Mouse (Mus musculus) heart, embryonic 12.5 days (tissue): ENCODE results near the gene Edil3. TPM values are rescaled to one million over a fixed set of nuclear protein-coding genes. Genes with fewer than 3 reads are reported as not detected.

Source experiments
- ATAC-seq: fragments of 200-750 bp; cut with Nextera tagmentation; 2 replicates; pipeline ENCODE4 v1.8.0; 2017; ENCODE audit warnings: moderate TSS enrichment, moderate library complexity; ENCODE audit not compliant: insufficient number of reproducible peaks, low FRiP score
- H3K27ac ChIP-seq: fragments of 300-500 bp; sonication (generic); 2 replicates; pipeline ENCODE4 v1.5.1; 2016; ENCODE audit warnings: mild to moderate bottlenecking, moderate library complexity; ENCODE audit not compliant: poor library complexity, severe bottlenecking
- H3K27me3 ChIP-seq: fragments of 300-500 bp; sonication (generic); replicated peaks from 2 replicates; pipeline ENCODE4 v1.6.1; 2016; ENCODE audit warnings: mild to moderate bottlenecking, moderate library complexity
- H3K36me3 ChIP-seq: fragments of 300-500 bp; sonication (generic); 2 replicates; pipeline ENCODE4 v1.6.1; 2016; ENCODE audit warnings: mild to moderate bottlenecking, moderate library complexity
- H3K4me1 ChIP-seq: fragments of 300-500 bp; sonication (generic); replicated peaks from 2 replicates; pipeline ENCODE4 v1.6.1; 2016; ENCODE audit warnings: mild to moderate bottlenecking
- H3K4me2 ChIP-seq: fragments of 300-500 bp; sonication (generic); 2 replicates; pipeline ENCODE4 v1.6.1; 2016; ENCODE audit warnings: mild to moderate bottlenecking, moderate library complexity
- H3K4me3 ChIP-seq: fragments of 300-500 bp; sonication (generic); 2 replicates; pipeline ENCODE4 v1.5.1; 2016; ENCODE audit warnings: mild to moderate bottlenecking
- H3K9ac ChIP-seq: fragments of 300-500 bp; sonication (generic); 2 replicates; pipeline ENCODE4 v1.6.1; 2016; ENCODE audit warnings: mild to moderate bottlenecking, moderate library complexity
- H3K9me3 ChIP-seq: fragments of 300-500 bp; sonication (generic); replicated peaks from 2 replicates; pipeline ENCODE4 v1.6.1; 2016; ENCODE audit warnings: mild to moderate bottlenecking, moderate library complexity
- WGBS: fragments of 180-500 bp; shearing (Covaris S2); methylation state at CpG from one replicate; pipeline ENCODE4 v1.1.7; 2016; 5-methylcytosine and 5-hydroxymethylcytosine counted together
- polyA plus RNA-seq: library from polyadenylated mRNA; unstranded; fragments of >200 nt; fragmentation: Nextera tagmentation; extraction: Ambion mirVana; gene quantifications from 2 replicates; pipeline ENCODE4 v1.2.1, GENCODE M21; 2016

Gene Edil3
- polyA plus RNA-seq, 1 experiment from 2014 or later, result 15.6 TPM

GRCm38 (mm10) chr13:88824441-88824840 is 3.2 kb downstream of the Edil3 start:
- no peak for ATAC-seq
- Histone ChIP-seq H3K9me3 (no peaks in the 10 kb centered on the region), H3K36me3 (no peaks in the 10 kb centered on the region), H3K9ac (no peak overlapping the region), H3K4me1 (peaks cover 11% of the 10 kb centered on the region), H3K4me3 (no peak overlapping the region), H3K27ac (no peak overlapping the region), H3K4me2 (peak overlapping the region; percentile 94; the same call in 1 of the 2 replicates), H3K27me3 (no peaks in the 10 kb centered on the region)
- WGBS, result 30% methylated on average over 4 of the region's 4 CpGs

- Histone ChIP-seq H3K27me3 (no peaks in the 10 kb centered on the region), H3K4me3 (peak overlapping the region; percentile 42), H3K4me2 (peak overlapping the region; percentile 66), H3K4me1 (no peaks in the 10 kb centered on the region; the same call in 1 of the 2 replicates), H3K9me3 (no peaks in the 10 kb centered on the region), H3K36me3 (no peaks in the 10 kb centered on the region), H3K27ac (peak overlapping the region; percentile 56), H3K9ac (no peak overlapping the region)
- 11% methylated on average over 10 of the region's 10 CpGs for WGBS
- peak; percentile 48 for ATAC-seq
Observed at GRCm38 (mm10) chr13:88828362-88828761, 7.1 kb downstream of the Edil3 start.

- 59% methylated on average over 1 of the region's 1 CpGs for WGBS
- Histone ChIP-seq H3K9me3 (no peaks in the 10 kb centered on the region), H3K4me3 (no peak overlapping the region), H3K27ac (no peak overlapping the region), H3K27me3 (no peaks in the 10 kb centered on the region), H3K9ac (no peak overlapping the region), H3K4me2 (no peak overlapping the region), H3K36me3 (no peaks in the 10 kb centered on the region), H3K4me1 (no peaks in the 10 kb centered on the region)
- no peak for ATAC-seq
Observed at GRCm38 (mm10) chr13:88833732-88834131, 12.5 kb downstream of the Edil3 start.

- Histone ChIP-seq H3K4me3 (no peak overlapping the region), H3K27me3 (no peaks in the 10 kb centered on the region), H3K27ac (no peak overlapping the region), H3K4me2 (no peak overlapping the region), H3K9ac (no peak overlapping the region), H3K4me1 (no peaks in the 10 kb centered on the region), H3K9me3 (no peaks in the 10 kb centered on the region), H3K36me3 (no peaks in the 10 kb centered on the region)
- WGBS, result 78% methylated on average over 4 of the region's 4 CpGs
- no peak for ATAC-seq
Observed at GRCm38 (mm10) chr13:88849739-88850138, 28.5 kb downstream of the Edil3 start.

GRCm38 (mm10) chr13:88879960-88880359 is 58.7 kb downstream of the Edil3 start:
- Histone ChIP-seq H3K9me3 (no peaks in the 10 kb centered on the region), H3K4me2 (no peak overlapping the region), H3K4me3 (no peak overlapping the region), H3K9ac (no peak overlapping the region), H3K4me1 (0 out of 2 replicates have a peak, but pooled peaks cover 2% of the 10 kb centered on the region), H3K27me3 (no peaks in the 10 kb centered on the region), H3K36me3 (no peaks in the 10 kb centered on the region), H3K27ac (no peak overlapping the region)
- 84% methylated on average over 2 of the region's 2 CpGs for WGBS
- no peak for ATAC-seq

GRCm38 (mm10) chr13:88890728-88891127 is 69.5 kb downstream of the Edil3 start:
- no peaks in the 10 kb centered on the region for H3K9me3 ChIP-seq
- no peaks in the 10 kb centered on the region for H3K4me1 ChIP-seq
- WGBS, result 69% methylated on average over 3 of the region's 3 CpGs
- H3K9ac ChIP-seq, result no peak overlapping the region
- ATAC-seq, result no peak
- no peaks in the 10 kb centered on the region for H3K36me3 ChIP-seq
- no peak overlapping the region for H3K4me3 ChIP-seq
- no peak overlapping the region for H3K27ac ChIP-seq
- no peaks in the 10 kb centered on the region for H3K27me3 ChIP-seq
- H3K4me2 ChIP-seq, result no peak overlapping the region

- Histone ChIP-seq H3K9ac (no peak overlapping the region), H3K36me3 (no peaks in the 10 kb centered on the region), H3K9me3 (no peaks in the 10 kb centered on the region), H3K4me1 (no peaks in the 10 kb centered on the region), H3K4me2 (no peak overlapping the region), H3K27ac (no peak overlapping the region), H3K4me3 (no peak overlapping the region), H3K27me3 (no peaks in the 10 kb centered on the region)
- ATAC-seq, result no peak
- WGBS, result 72% methylated on average over 3 of the region's 3 CpGs
Observed at GRCm38 (mm10) chr13:88900046-88900445, 78.8 kb downstream of the Edil3 start.

- no peak for ATAC-seq
- Histone ChIP-seq H3K36me3 (no peaks in the 10 kb centered on the region), H3K27ac (no peak overlapping the region), H3K9me3 (no peaks in the 10 kb centered on the region), H3K4me2 (no peak overlapping the region), H3K27me3 (no peaks in the 10 kb centered on the region), H3K4me1 (no peaks in the 10 kb centered on the region), H3K4me3 (no peak overlapping the region), H3K9ac (no peak overlapping the region)
- WGBS, result 92% methylated on average over 1 of the region's 1 CpGs
Observed at GRCm38 (mm10) chr13:88907405-88907804, 86.1 kb downstream of the Edil3 start.

GRCm38 (mm10) chr13:88908187-88908586 is 86.9 kb downstream of the Edil3 start:
- H3K27ac ChIP-seq, result no peak overlapping the region
- no peaks in the 10 kb centered on the region for H3K27me3 ChIP-seq
- no peaks in the 10 kb centered on the region for H3K36me3 ChIP-seq
- ATAC-seq, result no peak
- 61% methylated on average over 1 of the region's 1 CpGs for WGBS
- no peaks in the 10 kb centered on the region for H3K9me3 ChIP-seq
- no peak overlapping the region for H3K9ac ChIP-seq
- no peak overlapping the region for H3K4me3 ChIP-seq
- H3K4me2 ChIP-seq, result no peak overlapping the region
- no peaks in the 10 kb centered on the region for H3K4me1 ChIP-seq

GRCm38 (mm10) chr13:88916503-88916902 is 95.2 kb downstream of the Edil3 start:
- H3K27ac ChIP-seq, result no peak overlapping the region
- no peak overlapping the region for H3K4me3 ChIP-seq
- no peaks in the 10 kb centered on the region for H3K36me3 ChIP-seq
- WGBS, result 36% methylated on average over 2 of the region's 2 CpGs
- H3K9ac ChIP-seq, result no peak overlapping the region
- H3K4me1 ChIP-seq, result no peaks in the 10 kb centered on the region
- no peaks in the 10 kb centered on the region for H3K9me3 ChIP-seq
- H3K27me3 ChIP-seq, result no peaks in the 10 kb centered on the region
- H3K4me2 ChIP-seq, result no peak overlapping the region
- no peak for ATAC-seq

GRCm38 (mm10) chr13:88929626-88930025 is 108.4 kb downstream of the Edil3 start:
- Histone ChIP-seq H3K36me3 (no peaks in the 10 kb centered on the region), H3K27me3 (no peaks in the 10 kb centered on the region), H3K27ac (no peak overlapping the region), H3K9ac (no peak overlapping the region), H3K9me3 (no peaks in the 10 kb centered on the region), H3K4me1 (no peaks in the 10 kb centered on the region), H3K4me2 (no peak overlapping the region), H3K4me3 (no peak overlapping the region)
- ATAC-seq, result no peak
- WGBS, result 74% methylated on average over 4 of the region's 4 CpGs

- H3K9me3 ChIP-seq, result no peaks in the 10 kb centered on the region
- no peak overlapping the region for H3K4me3 ChIP-seq
- H3K4me2 ChIP-seq, result no peak overlapping the region
- H3K4me1 ChIP-seq, result no peaks in the 10 kb centered on the region
- no peaks in the 10 kb centered on the region for H3K36me3 ChIP-seq
- no peak overlapping the region for H3K9ac ChIP-seq
- H3K27me3 ChIP-seq, result no peaks in the 10 kb centered on the region
- ATAC-seq, result no peak
- H3K27ac ChIP-seq, result no peak overlapping the region
- WGBS, result 54% methylated on average over 2 of the region's 2 CpGs
Observed at GRCm38 (mm10) chr13:88938564-88938963, 117.3 kb downstream of the Edil3 start.
